Mouse (Mus musculus) limb, embryonic 11.5 days (tissue): ENCODE measurements at regions not wholly inside any gene's neighbourhood (a gene's known extent, or its start where the extent isn't known, plus 50 kb on each side); places are given as distances from the start of the nearest gene placed in this dataset.

ENCODE experiments used
- ATAC-seq: fragments of 200-750 bp; cut with Nextera tagmentation; 2 replicates; pipeline ENCODE4 v1.8.0; 2017; ENCODE audit warnings: low read depth; ENCODE audit not compliant: insufficient number of reproducible peaks, low FRiP score, low TSS enrichment
- DNase-seq: peaks from one replicate; pipeline ENCODE4 v3.0.0-alpha.2; 2015; ENCODE audit warnings: low spot score
- H3K27ac ChIP-seq: fragments of 300-500 bp; sonication (generic); replicated peaks from 2 replicates; pipeline ENCODE4 v1.5.1; 2014; ENCODE audit warnings: low read depth, mild to moderate bottlenecking, low read length
- H3K27me3 ChIP-seq: fragments of 300-500 bp; sonication (generic); 2 replicates; pipeline ENCODE4 v1.6.1; 2014; ENCODE audit warnings: mild to moderate bottlenecking, low read length, mixed read lengths; ENCODE audit not compliant: control insufficient read depth, insufficient read depth
- H3K36me3 ChIP-seq: fragments of 300-500 bp; sonication (generic); 2 replicates; pipeline ENCODE4 v1.6.1; 2014; ENCODE audit warnings: mild to moderate bottlenecking, low read length, moderate library complexity, mixed read lengths; ENCODE audit not compliant: control insufficient read depth, insufficient read depth
- H3K4me1 ChIP-seq: fragments of 300-500 bp; sonication (generic); 2 replicates; pipeline ENCODE4 v1.6.1; 2014; ENCODE audit warnings: low read length, mixed read lengths; ENCODE audit not compliant: control insufficient read depth, insufficient read depth
- H3K4me2 ChIP-seq: fragments of 300-500 bp; sonication (generic); 2 replicates; pipeline ENCODE4 v1.6.1; 2014; ENCODE audit warnings: low read depth, mild to moderate bottlenecking, moderate library complexity; ENCODE audit not compliant: severe bottlenecking
- H3K4me3 ChIP-seq: fragments of 300-500 bp; sonication (generic); 2 replicates; pipeline ENCODE4 v1.5.1; 2014; ENCODE audit warnings: low read depth, low read length
- H3K9ac ChIP-seq: fragments of 300-500 bp; sonication (generic); 2 replicates; pipeline ENCODE4 v1.6.1; 2014; ENCODE audit warnings: mild to moderate bottlenecking, low read length
- H3K9me3 ChIP-seq: fragments of 300-500 bp; sonication (generic); 2 replicates; pipeline ENCODE4 v1.6.1; 2016; ENCODE audit warnings: low read length; ENCODE audit not compliant: control insufficient read depth
- WGBS: fragments of 180-500 bp; shearing (Covaris S2); extraction: QIAGEN DNeasy Blood & Tissue Kit; methylation state at CpG from one replicate; pipeline ENCODE4 v1.1.7; 2014; 5-methylcytosine and 5-hydroxymethylcytosine counted together

DNA sequence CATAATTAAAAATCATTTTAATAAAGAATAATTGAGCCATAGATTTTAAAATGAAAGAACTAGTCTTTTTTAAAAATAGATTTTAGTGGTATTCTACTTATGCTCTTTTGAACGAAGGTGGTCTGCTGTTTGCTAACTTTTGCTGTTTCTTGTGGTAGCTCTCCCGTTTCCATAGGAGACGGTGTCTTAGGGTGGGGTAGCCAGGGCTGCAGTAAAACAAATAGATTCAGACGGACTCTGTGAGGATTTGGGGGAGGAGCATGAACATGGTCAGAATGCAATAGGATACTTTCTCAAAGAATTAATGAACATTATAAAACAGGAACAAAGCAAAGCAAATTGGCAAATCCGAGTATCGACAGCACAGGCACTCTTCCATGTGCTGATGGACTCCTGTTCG lies 67.5 kb upstream of the Cdh6 start:
- Histone ChIP-seq H3K27ac (no peak overlapping the region), H3K4me3 (no peak overlapping the region), H3K9ac (no peak overlapping the region), H3K36me3 (no peaks in the 10 kb centered on the region), H3K4me1 (no peaks in the 10 kb centered on the region), H3K27me3 (no peaks in the 10 kb centered on the region), H3K9me3 (no peaks in the 10 kb centered on the region), H3K4me2 (no peak overlapping the region)
- WGBS: 73% methylated on average over 7 of the region's 7 CpGs
- DNase-seq (no peak), ATAC-seq (no peak)

DNA sequence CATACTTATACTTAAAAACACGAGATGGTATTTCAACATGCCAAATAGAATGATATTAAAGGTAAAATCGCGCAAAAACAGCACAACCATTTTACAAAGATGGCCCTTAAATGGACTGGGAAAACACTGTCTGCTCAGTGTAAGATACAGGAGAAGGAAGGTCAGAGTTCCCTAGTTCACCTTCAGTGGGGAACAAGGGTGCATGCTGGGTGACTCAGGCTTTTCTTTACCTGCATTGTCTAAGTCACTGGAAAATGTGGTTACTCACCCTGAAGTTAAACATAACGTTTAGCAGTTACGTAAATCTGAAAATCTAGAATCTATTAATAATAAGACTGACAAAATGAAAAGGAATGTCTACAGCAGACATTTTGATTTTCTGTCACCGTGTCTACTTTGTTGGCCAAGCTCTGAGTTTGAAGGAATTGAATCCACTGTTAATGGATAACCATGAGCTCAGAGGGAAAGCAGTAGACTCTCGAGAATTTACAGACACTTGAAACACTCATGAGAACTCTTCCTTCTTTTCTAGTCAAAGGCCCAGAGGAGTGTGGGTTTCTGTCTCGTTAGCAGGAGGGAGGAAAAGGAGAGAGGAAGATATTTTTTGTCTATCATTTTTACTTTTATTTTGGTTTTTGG lies 63.5 kb upstream of the Cdh6 start:
- H3K9me3 ChIP-seq: no peaks in the 10 kb centered on the region
- no peak overlapping the region for H3K4me2 ChIP-seq
- H3K27me3 ChIP-seq: no peaks in the 10 kb centered on the region
- H3K4me1 ChIP-seq: no peaks in the 10 kb centered on the region
- no peak for DNase-seq
- no peaks in the 10 kb centered on the region for H3K36me3 ChIP-seq
- ATAC-seq: no peak
- no peak overlapping the region for H3K9ac ChIP-seq
- no peak overlapping the region for H3K27ac ChIP-seq
- H3K4me3 ChIP-seq: no peak overlapping the region
- 86% methylated on average over 8 of the region's 8 CpGs for WGBS

DNA sequence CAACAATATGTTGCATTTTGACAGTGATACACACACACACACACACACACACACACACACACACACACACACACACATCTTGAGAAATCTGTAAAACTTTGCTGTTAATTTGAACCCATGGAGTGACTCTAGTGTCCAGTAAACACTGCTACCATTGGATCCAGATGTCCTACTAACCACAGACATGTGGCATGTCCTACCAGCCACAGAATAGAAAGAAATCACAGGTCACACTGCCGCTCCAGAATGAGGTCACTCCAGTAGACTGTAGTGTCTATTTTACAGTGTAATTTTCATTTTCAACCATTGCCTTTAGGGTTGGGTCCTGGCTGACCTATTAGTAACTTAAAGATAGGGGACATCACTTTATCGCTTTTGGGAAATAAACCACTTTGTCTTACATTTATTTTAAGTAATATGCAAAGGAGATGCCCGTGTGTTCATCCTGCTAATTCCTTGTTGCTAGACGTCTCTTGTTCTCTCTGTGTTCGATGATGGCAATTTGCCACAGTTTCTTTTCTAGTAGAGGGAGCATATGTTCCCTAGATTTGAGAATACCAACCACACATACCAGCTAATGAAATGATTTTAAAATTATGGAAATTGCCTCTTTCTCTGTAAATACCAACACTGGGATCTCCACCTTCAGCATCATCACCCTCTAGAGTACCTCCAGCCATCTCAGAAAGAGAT lies 59.2 kb upstream of the Cdh6 start:
- WGBS: 78% methylated on average over 5 of the region's 5 CpGs
- ATAC-seq (no peak), DNase-seq (no peak)
- no peaks in the 10 kb centered on the region for H3K4me1 ChIP-seq
- no peaks in the 10 kb centered on the region for H3K27me3 ChIP-seq
- H3K27ac ChIP-seq: no peak overlapping the region
- no peaks in the 10 kb centered on the region for H3K36me3 ChIP-seq
- no peak overlapping the region for H3K4me2 ChIP-seq
- no peak overlapping the region for H3K9ac ChIP-seq
- H3K9me3 ChIP-seq: no peaks in the 10 kb centered on the region
- H3K4me3 ChIP-seq: no peak overlapping the region

DNA sequence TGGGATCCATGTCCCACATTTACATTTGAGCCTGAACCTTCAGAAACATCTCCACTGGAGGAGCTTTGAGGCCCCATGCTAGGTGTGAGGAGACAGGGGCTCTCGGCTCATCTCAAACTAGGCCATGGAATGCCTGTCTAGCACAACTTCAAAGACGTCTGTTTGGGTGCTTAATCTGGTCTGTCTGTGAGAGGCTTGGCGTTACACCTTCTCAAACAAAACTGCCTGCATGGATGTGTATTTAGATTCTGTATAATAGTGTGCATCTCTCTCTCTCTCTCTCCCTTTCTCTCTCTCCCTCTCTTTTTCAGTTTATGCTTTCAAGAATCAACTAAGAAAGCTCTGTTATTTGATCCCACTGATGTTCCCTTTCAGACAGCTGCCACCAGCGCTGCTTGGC lies 58.1 kb upstream of the Cdh6 start:
- no peaks in the 10 kb centered on the region for H3K4me1 ChIP-seq
- no peaks in the 10 kb centered on the region for H3K9me3 ChIP-seq
- no peak overlapping the region for H3K4me3 ChIP-seq
- H3K27ac ChIP-seq: no peak overlapping the region
- 23% methylated on average over 4 of the region's 4 CpGs for WGBS
- H3K9ac ChIP-seq: no peak overlapping the region
- no peaks in the 10 kb centered on the region for H3K36me3 ChIP-seq
- no peaks in the 10 kb centered on the region for H3K27me3 ChIP-seq
- DNase-seq: no peak
- H3K4me2 ChIP-seq: no peak overlapping the region
- ATAC-seq: no peak

DNA sequence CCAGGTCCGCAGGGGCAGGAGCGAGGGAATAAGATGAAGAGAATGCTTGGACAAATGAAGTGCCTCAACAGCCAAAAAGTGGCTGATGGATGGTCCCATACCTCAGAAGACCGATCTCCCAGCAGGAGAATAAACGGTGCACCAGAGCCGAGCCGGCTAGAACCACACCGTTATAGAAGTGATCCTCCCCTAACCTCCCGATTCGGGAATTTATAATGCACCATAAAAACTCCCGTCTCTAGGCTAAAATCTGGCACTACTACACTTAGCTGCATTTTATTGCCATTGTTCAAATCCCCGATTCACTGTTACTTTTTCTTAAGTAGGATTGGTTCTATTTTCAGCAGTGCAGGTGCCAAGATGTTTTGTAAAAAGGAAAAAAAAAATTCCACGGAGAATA lies 54.6 kb upstream of the Cdh6 start:
- H3K36me3 ChIP-seq: no peaks in the 10 kb centered on the region
- no peak for DNase-seq
- H3K4me1 ChIP-seq: no peaks in the 10 kb centered on the region
- H3K4me3 ChIP-seq: no peak overlapping the region
- no peaks in the 10 kb centered on the region for H3K27me3 ChIP-seq
- H3K9ac ChIP-seq: no peak overlapping the region
- no peak for ATAC-seq
- 85% methylated on average over 12 of the region's 12 CpGs for WGBS
- no peak overlapping the region for H3K27ac ChIP-seq
- H3K4me2 ChIP-seq: no peak overlapping the region
- H3K9me3 ChIP-seq: no peaks in the 10 kb centered on the region
